Mouse (Mus musculus) lung, postnatal 0 days (tissue): ENCODE measurements around the gene Csnk1e.

Experiments used
- CTCF ChIP-seq: IDR thresholded peaks from 2 replicates; pipeline ENCODE4 v1.5.1; 2016; ENCODE audit warnings: antibody characterized with exemption, mild to moderate bottlenecking
- EP300 ChIP-seq: IDR thresholded peaks from 2 replicates; pipeline ENCODE4 v1.6.1; 2016; ENCODE audit warnings: antibody characterized with exemption, mild to moderate bottlenecking, control low read depth

- TF ChIP-seq CTCF = no peak
- TF ChIP-seq EP300 = no peak
These were observed 15.7 kb upstream of the Csnk1e start for GRCm38 (mm10) chr15:79471095-79471494.
